Mouse (Mus musculus): Measurements from ENCODE around the gene Chchd6.

- TF ChIP-seq POLR2A (IDR thresholded peaks at IDR 0.05; ENCODE audit: low read depth, low read length) (no peak), CTCF (IDR thresholded peaks at IDR 0.05; ENCODE audit: extremely low read depth, insufficient read length, insufficient replicate concordance, low read depth, low read length) (no peak)
These were observed 203.2 kb downstream of the Chchd6 start for GRCm38 (mm10) chr6:89392213-89392612.
